Mouse (Mus musculus): Measurements from ENCODE around the gene Coro2b. TPM values are rescaled to one million over a fixed set of nuclear protein-coding genes. Genes with fewer than 3 reads are reported as not detected.
A peak's percentile ranks its signal among the peaks of the same experiment; 100 is the strongest.
"Not testable (repeated sequence)": the region's sequence is repeated elsewhere in the genome, so short reads cannot be mapped to it uniquely, and the experiment has no call there.

The Coro2b gene
- total RNA-seq, 2 experiments from 2014 or later = 142 to 155 TPM

GRCm38 (mm10) chr9:62461766-62462165 lies 75.1 kb downstream of the Coro2b start:
- intact Hi-C loops (cut with DNase I) = no loop called here
- no peak for DNase-seq (ENCODE audit: low spot score in 2 of 2)

- intact Hi-C loops (cut with DNase I) = no loop called here
- DNase-seq (ENCODE audit: low spot score in 2 of 2) = no peak
Observed at GRCm38 (mm10) chr9:62461095-62461494, 75.7 kb downstream of the Coro2b start.

GRCm38 (mm10) chr9:62460086-62460485 lies 76.8 kb downstream of the Coro2b start:
- intact Hi-C loops (cut with DNase I) = no loop called here
- no peak for DNase-seq (ENCODE audit: low spot score in 2 of 2)

GRCm38 (mm10) chr9:62458457-62458856 lies 78.4 kb downstream of the Coro2b start:
- intact Hi-C loops (cut with DNase I) = no loop called here
- DNase-seq (ENCODE audit: low spot score in 2 of 2) = no peak

GRCm38 (mm10) chr9:62456015-62456414 lies 80.8 kb downstream of the Coro2b start:
- intact Hi-C loops (cut with DNase I) = no loop called here
- DNase-seq (ENCODE audit: low spot score in 2 of 2) = peak; percentile 35 to 65

GRCm38 (mm10) chr9:62455210-62455969 lies 81.5 kb downstream of the Coro2b start:
- intact Hi-C loops (cut with DNase I) = no loop called here
- no peak for DNase-seq (ENCODE audit: low spot score in 2 of 2)

GRCm38 (mm10) chr9:62452373-62452993 lies 84.4 kb downstream of the Coro2b start:
- intact Hi-C loops (cut with DNase I) = no loop called here
- no peak for DNase-seq (ENCODE audit: low spot score in 2 of 2)

- DNase-seq (ENCODE audit: low spot score in 2 of 2) = no peak
- intact Hi-C loops (cut with DNase I) = no loop called here
Observed at GRCm38 (mm10) chr9:62451585-62452372, 85.1 kb downstream of the Coro2b start.

GRCm38 (mm10) chr9:62450862-62451261 lies 86.0 kb downstream of the Coro2b start:
- intact Hi-C loops (cut with DNase I) = no loop called here
- no peak for DNase-seq (ENCODE audit: low spot score in 2 of 2)

- intact Hi-C loops (cut with DNase I) = no loop called here
- DNase-seq (ENCODE audit: low spot score in 2 of 2) = no peak
Observed at GRCm38 (mm10) chr9:62450355-62450754, 86.5 kb downstream of the Coro2b start.

- intact Hi-C loops (cut with DNase I) = not testable (repeated sequence)
Observed at GRCm38 (mm10) chr9:62447337-62447736, 89.5 kb downstream of the Coro2b start.

GRCm38 (mm10) chr9:62438755-62439101 lies 98.1 kb downstream of the Coro2b start:
- intact Hi-C loops (cut with DNase I) = no loop called here
- DNase-seq (ENCODE audit: low spot score in 2 of 2) = peak; percentile 72 to 89

More at GRCm38 (mm10) chr9:62447337-62447736, 89.5 kb downstream of the Coro2b start:
- not testable (repeated sequence) for DNase-seq (ENCODE audit: low spot score in 2 of 2)

GRCm38 (mm10) chr9:62438085-62438754 lies 98.6 kb downstream of the Coro2b start:
- peak in 1 of 2 experiments; percentile 51 for DNase-seq (ENCODE audit: low spot score in 2 of 2)
- intact Hi-C loops (cut with DNase I) = no loop called here

GRCm38 (mm10) chr9:62437446-62437845 lies 99.4 kb downstream of the Coro2b start:
- no peak for DNase-seq (ENCODE audit: low spot score in 2 of 2)
- intact Hi-C loops (cut with DNase I) = no loop called here

- intact Hi-C loops (cut with DNase I) = no loop called here
Observed at GRCm38 (mm10) chr9:62435613-62436318, 101.1 kb downstream of the Coro2b start.

GRCm38 (mm10) chr9:62432261-62433060 lies 104.4 kb downstream of the Coro2b start:
- intact Hi-C loops (cut with DNase I) = no loop called here
- no peak for DNase-seq (ENCODE audit: low spot score in 2 of 2)

More at GRCm38 (mm10) chr9:62435613-62436318, 101.1 kb downstream of the Coro2b start:
- DNase-seq (ENCODE audit: low spot score in 2 of 2) = peak; percentile 66 to 84

- intact Hi-C loops (cut with DNase I) = no loop called here
- no peak for DNase-seq (ENCODE audit: low spot score in 2 of 2)
Observed at GRCm38 (mm10) chr9:62430741-62431140, 106.1 kb downstream of the Coro2b start.

GRCm38 (mm10) chr9:62427010-62427409 lies 109.8 kb downstream of the Coro2b start:
- intact Hi-C loops (cut with DNase I) = no loop called here
- no peak for DNase-seq (ENCODE audit: low spot score in 2 of 2)

All from left cerebral cortex, postnatal 14 days (tissue).